Mouse (Mus musculus): Measurements from ENCODE around the gene Eef1b2.

DNA sequence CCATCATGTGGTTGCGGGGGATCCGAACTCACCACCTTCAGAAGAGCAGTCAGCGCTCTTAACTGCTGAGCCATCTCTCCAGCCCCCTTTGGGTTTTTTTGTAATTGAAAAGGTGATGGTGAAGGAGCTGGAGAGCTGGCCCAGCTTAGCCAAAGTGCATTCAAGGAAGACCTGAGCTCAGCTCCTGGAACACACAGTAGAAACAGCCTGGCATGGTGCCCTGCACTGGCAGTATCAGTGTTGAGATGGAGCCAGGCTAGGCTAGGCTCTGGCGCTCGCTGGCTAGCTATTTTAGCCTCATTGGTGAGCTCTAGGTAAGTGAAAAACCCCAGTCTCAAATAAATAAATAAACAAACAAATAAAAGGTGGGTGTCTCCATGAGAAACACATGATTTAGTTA, 5.6 kb downstream of the Eef1b2 start:
- no peak for TF ChIP-seq MAFK (IDR thresholded peaks at IDR 0.05; ENCODE audit: insufficient read depth, low read depth, low read length)
- TF ChIP-seq HCFC1 (IDR thresholded peaks at IDR 0.05; ENCODE audit: borderline replicate concordance, insufficient read depth, low read length) = no peak
